Mouse (Mus musculus): ENCODE results near the gene Pld6.

GRCm38 (mm10) chr11:59814311-59814710, 26.9 kb upstream of the Pld6 start:
- TF ChIP-seq CTCF (IDR thresholded peaks at IDR 0.05; ENCODE audit: extremely low read depth, insufficient read depth, insufficient read length, insufficient replicate concordance) (no peak), POLR2A (IDR thresholded peaks at IDR 0.05; ENCODE audit: low read depth, low read length) (no peak)
